Mouse (Mus musculus) CH12.LX (cell line): ENCODE measurements around the gene Dhx8.

Experiments
- CHD2 ChIP-seq: IDR thresholded peaks from 2 replicates; pipeline ENCODE4 v1.6.1; 2011; ENCODE audit warnings: low read length, improper control_type of control experiment
- CTCF ChIP-seq, 2 experiments: IDR thresholded peaks in 1 of 2; conservative IDR thresholded peaks in 1 of 2; 2 replicates each; pipeline ENCODE4 v1.5.1; 2011 to 2012; ENCODE audit warnings: low read depth in 2 of 2, low read length in 2 of 2, improper control_type of control experiment in 1 of 2, inconsistent platforms in 1 of 2, mild to moderate bottlenecking in 1 of 2, moderate library complexity in 1 of 2
- E2F4 ChIP-seq: IDR thresholded peaks from 2 replicates; pipeline ENCODE4 v1.6.1; 2011; ENCODE audit warnings: low read depth, low read length, improper control_type of control experiment; ENCODE audit not compliant: insufficient replicate concordance
- EP300 ChIP-seq: IDR thresholded peaks from 2 replicates; pipeline ENCODE4 v1.6.1; 2011; ENCODE audit warnings: low read length, improper control_type of control experiment
- HCFC1 ChIP-seq: IDR thresholded peaks from 2 replicates; pipeline ENCODE4 v1.6.1; 2012; ENCODE audit warnings: low read depth, mild to moderate bottlenecking, inconsistent platforms, low read length, improper control_type of control experiment
- POLR2A ChIP-seq: IDR thresholded peaks from 2 replicates; pipeline ENCODE4 v1.6.1; 2011; ENCODE audit warnings: low read depth, mild to moderate bottlenecking, improper control_type of control experiment, low read length
- SMC3 ChIP-seq: IDR thresholded peaks from 2 replicates; pipeline ENCODE4 v1.6.1; 2011; ENCODE audit warnings: low read depth, low read length, improper control_type of control experiment
- TCF12 ChIP-seq: IDR thresholded peaks from 2 replicates; pipeline ENCODE4 v1.6.1; 2014; ENCODE audit warnings: low read depth, mild to moderate bottlenecking, inconsistent platforms, low read length, improper control_type of control experiment
- UBTF ChIP-seq: IDR thresholded peaks from 2 replicates; pipeline ENCODE4 v1.6.1; 2012; ENCODE audit warnings: low read depth, mild to moderate bottlenecking, inconsistent platforms, low read length, improper control_type of control experiment, moderate library complexity
- USF1 ChIP-seq: IDR thresholded peaks from 2 replicates; pipeline ENCODE4 v1.6.1; 2014; ENCODE audit warnings: low read depth, mild to moderate bottlenecking, inconsistent platforms, low read length, improper control_type of control experiment
- ZNF384 ChIP-seq: IDR thresholded peaks from 2 replicates; pipeline ENCODE4 v1.6.1; 2012; ENCODE audit warnings: low read depth, low read length, improper control_type of control experiment, inconsistent platforms

GRCm38 (mm10) chr11:101798083-101798482 lies 65.4 kb downstream of the Dhx8 start:
- TF ChIP-seq CTCF (conservative IDR thresholded peaks at IDR 0.05 in 1 of 2, IDR thresholded peaks at IDR 0.05 in 1 of 2; ENCODE audit: low read depth in 2 of 2, low read length in 2 of 2) (no peak), POLR2A (no peak), UBTF (no peak), CHD2 (no peak), SMC3 (no peak), ZNF384 (no peak), USF1 (no peak), E2F4 (no peak), TCF12 (no peak), HCFC1 (no peak), EP300 (no peak)
